Mouse (Mus musculus) natural killer cell, adult 2 months (primary cell): ENCODE measurements at regions not wholly inside any gene's neighbourhood (a gene's known extent, or its start where the extent isn't known, plus 50 kb on each side); places are given as distances from the start of the nearest gene placed in this dataset.
"Not testable (repeated sequence)": the region's sequence is repeated elsewhere in the genome, so short reads cannot be mapped to it uniquely, and the experiment has no call there.

Experiments used
- DNase-seq, 2 experiments: peaks; one replicate each; pipeline ENCODE4 v3.0.0; 2022; ENCODE audit warnings: low spot score in 2 of 2

DNA sequence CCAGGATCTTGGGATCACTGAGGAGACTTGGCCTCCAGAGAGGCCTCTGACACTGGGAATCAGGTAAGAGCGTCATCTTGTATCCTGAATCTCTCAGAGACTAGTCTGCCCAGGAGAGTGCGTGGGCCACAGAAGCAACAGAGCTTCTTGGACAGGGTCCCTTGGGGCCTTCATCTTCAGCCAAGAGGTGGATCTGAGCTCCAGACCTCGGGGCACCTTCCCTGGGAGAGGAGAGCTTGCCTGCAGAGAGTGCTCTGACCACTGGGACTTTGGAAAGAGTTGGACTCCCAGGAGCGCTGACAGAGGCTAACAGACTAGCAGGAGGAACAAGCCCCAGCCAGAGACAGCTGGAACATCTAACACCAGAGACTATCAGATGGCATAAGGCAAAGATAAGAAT, 73.9 kb upstream of the Gm15319 start:
- DNase-seq = peak in 1 of 2 experiments; percentile 11

DNA sequence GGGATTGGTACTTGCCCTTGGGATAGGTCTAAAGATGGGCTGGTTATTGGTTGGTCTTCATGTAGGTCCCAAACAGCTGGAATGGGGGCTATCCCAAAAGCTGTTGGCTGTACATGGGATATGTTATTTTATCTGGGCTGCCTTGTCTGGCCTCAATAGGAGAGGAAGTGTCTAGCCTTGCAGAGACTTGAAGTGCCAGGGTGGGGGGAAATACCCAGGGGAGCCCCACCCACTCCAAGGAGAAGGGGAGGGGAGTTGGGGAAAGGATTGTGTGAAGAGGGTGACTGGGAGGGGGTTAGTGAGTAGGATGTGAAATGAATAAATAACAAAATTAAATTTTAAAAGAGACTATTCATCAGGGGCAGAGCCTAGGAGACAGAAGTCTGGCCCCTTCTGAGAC, 70.2 kb upstream of the Gm15319 start:
- DNase-seq = peak in 1 of 2 experiments; percentile 30

DNA sequence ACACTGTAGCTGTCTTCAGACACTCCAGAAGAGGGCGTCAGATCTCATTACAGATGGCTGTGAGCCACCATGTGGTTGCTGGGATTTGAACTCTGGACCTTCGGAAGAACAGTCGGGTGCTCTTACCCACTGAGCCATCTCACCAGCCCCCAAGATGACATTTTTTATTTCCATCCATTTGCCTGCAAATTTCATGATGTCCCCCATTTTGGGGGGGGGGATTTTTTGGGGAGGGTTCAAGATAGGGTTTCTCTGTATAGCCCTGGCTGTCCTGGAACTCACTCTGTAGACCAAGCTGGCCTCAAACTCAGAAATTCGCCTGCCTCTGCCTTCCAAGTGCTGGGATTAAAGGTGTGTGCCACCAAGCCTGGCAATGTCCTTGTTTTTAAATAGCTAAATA, 66.5 kb upstream of the Gm15319 start:
- not testable (repeated sequence) for DNase-seq

DNA sequence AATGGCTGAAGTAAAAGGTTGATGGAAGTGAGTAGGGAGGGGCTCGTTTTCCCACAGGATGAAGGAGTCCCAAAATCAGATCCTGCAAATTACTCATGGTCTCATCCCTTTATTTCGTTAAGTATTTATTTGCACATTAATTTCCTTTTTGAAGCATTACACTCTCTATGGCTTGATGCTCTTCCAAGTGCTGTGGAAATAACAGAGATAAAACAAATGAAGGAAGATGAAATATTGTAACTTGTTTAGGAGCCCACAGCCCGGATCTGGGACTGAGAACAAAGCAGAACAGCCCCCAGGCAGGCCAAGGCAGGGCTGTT, 61.9 kb upstream of the Gm15319 start:
- not testable (repeated sequence) for DNase-seq

DNA sequence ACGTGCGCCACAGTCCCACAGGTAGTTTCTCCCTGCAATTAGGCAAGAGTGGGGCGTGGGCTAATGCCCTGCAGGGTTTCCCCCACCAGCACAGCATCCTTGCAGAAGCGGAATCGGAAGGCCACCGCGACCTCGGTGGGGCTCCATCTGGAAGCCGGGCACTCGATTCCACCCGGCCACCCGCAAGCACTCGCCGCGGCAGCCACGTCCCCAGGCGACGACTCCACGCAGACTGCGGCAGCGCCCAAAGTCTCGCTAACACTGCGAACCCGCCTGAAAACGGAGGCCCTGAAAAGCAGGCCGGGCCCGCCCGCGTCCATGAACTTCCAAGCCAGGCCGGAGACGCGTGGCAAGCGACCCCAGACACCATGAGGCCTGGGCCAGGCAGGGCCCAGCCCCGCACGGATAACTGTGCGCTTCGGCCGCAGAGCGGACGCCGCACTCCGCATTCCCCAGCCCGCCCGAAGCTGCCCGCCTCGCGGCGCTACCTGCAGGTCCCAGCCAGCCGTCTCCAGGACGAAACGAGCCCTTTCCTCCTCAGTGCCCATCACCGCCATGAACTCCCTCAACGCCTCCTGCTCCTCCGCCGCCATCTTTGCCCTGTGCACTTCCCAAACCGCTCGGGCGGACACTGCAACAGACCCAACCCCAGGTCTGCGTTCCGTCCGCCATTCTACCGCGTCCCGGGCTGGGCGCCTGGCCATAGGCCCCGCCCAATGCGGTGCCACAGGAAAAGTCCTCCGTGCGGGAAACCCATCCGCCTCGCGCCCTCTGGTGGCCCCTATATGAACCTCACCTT, 61.3 kb upstream of the Gm15319 start:
- peak; percentile 100 for DNase-seq

DNA sequence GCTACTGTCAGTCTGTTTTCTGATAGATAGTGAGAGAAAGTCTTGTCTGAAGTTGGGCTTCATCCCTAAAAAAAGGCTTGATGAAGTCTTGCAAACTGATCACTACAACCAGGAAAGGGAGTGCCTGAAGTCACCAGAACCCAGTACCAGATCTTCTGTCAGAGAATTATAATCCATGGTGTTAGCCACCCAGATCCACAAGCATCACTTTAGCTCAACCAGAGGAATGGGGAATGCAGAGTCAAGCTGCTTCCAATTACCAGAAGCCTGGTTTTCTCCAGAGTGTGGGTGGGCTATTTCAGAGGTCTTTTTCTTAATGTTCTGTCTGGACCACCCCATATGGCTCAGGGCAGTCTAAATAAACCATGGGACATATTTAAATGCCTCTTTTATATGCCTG, 57.8 kb upstream of the Gm15319 start:
- not testable (repeated sequence) for DNase-seq
